Mouse (Mus musculus): ENCODE results near the gene Il16.
A peak's percentile ranks its signal among the peaks of the same experiment; 100 is the strongest.

The Il16 gene

GRCm38 (mm10) chr7:83745413-83746106 lies at the start of gene Il16:
Gene Il16, minus strand, starts transcription at chr7:83745726.
- no peak for DNase-seq (ENCODE audit: low spot score in 2 of 2)

GRCm38 (mm10) chr7:83794705-83795104 lies 49.2 kb upstream of the Il16 start, which contains the start of gene Cfap161:
Gene Cfap161, minus strand, starts transcription at chr7:83794880.
- DNase-seq (ENCODE audit: low spot score in 2 of 2), result no peak

- DNase-seq (ENCODE audit: low spot score in 2 of 2), result no peak
Observed at GRCm38 (mm10) chr7:83794006-83794683, 48.6 kb upstream of the Il16 start.

- no peak for DNase-seq (ENCODE audit: low spot score in 2 of 2)
Observed at GRCm38 (mm10) chr7:83780881-83781280, 35.4 kb upstream of the Il16 start.

DNA sequence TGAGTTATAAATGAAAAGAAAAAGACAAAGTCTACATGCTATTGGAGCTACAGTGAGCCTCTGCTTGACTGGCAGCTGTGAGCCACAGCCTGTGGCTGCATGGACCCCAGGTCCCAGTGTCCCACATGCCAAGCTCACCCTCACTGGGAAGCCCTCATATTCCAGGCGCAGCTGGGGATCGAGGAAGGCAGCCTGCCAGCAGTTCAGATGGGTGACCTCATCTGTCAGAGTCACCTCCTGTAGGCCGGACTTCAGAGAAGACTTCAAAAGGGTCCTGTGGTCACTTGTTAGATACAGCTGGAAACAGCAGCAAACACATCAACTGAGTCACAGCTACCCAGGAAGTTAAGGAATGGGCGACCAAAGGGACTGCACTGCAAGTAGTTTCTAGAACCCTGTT lies 34.5 kb upstream of the Il16 start:
- DNase-seq (ENCODE audit: low spot score in 2 of 2), result no peak

- DNase-seq (ENCODE audit: low spot score in 2 of 2), result no peak
Observed at GRCm38 (mm10) chr7:83779028-83779427, 33.5 kb upstream of the Il16 start.

GRCm38 (mm10) chr7:83778516-83778915 lies 33.0 kb upstream of the Il16 start:
- DNase-seq (ENCODE audit: low spot score in 2 of 2), result no peak

GRCm38 (mm10) chr7:83774721-83775120 lies 29.2 kb upstream of the Il16 start:
- peak; percentile 26 to 34 for DNase-seq (ENCODE audit: low spot score in 2 of 2)

DNA sequence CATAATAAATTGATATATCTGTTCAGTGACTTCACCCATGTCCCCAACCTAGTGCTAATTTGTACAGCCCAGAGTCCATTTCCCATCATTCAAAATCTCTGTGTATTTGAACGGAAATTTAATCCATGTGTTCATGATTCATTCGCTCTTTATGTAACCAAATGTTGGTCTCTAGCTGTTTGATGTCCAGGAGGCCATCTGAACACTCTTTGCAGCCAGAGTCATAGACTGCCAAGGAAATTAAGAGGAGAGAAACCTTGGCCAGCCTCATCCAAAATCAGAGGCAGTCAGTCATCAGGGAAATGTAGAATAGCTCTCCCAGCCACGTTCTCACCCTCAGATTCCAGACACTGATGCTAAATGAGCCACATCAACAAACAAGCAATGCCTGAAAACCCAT lies 18.1 kb upstream of the Il16 start:
- DNase-seq (ENCODE audit: low spot score in 2 of 2), result no peak

GRCm38 (mm10) chr7:83762336-83762735 lies 16.8 kb upstream of the Il16 start:
- no peak for DNase-seq (ENCODE audit: low spot score in 2 of 2)

DNA sequence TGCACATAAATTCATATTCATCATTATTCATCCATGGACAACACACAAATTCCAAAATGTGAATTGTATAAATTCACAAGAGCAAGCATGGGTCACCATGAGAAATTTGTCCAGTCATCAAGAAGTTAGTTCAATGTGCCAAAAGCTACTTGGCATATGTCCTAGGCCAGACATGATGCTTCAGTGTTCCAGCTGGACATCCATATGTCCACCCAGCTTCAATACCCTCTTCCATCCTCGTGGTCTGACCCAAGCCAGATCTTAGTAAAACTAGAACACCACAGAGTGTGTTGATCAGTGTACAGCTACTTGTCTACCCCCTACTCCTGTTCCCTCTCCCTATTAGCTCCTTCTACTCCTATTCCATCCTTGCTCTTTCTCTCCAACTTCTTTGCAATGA lies 5.5 kb upstream of the Il16 start:
- DNase-seq (ENCODE audit: low spot score in 2 of 2), result no peak

DNA sequence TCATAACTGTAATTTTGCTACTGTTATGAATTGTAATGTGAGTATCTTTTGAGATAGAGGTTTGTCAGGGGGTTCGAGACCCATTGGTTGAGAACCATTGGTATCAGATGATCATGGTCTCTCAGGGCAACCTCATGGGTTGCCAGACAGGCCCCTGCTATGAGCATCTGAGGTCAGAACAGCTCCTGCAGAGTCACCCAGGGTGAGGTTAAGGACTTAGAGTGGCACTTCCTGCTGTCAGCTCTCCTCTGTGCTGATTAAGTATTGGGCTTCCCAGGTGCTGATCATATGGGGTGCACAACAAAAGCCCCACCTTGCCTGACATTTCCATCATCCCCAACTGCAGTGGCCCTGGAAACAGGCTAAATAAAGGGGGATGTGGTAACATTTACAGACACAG lies 2.9 kb upstream of the Il16 start:
- DNase-seq (ENCODE audit: low spot score in 2 of 2), result no peak

- no peak for DNase-seq (ENCODE audit: low spot score in 2 of 2)
Observed at GRCm38 (mm10) chr7:83746107-83746687, 671 bp upstream of the Il16 start.

GRCm38 (mm10) chr7:83745065-83745412 lies 487 bp downstream of the Il16 start:
- no peak for DNase-seq (ENCODE audit: low spot score in 2 of 2)

GRCm38 (mm10) chr7:83744250-83744649 lies 1.3 kb downstream of the Il16 start:
- peak; percentile 9 to 19 for DNase-seq (ENCODE audit: low spot score in 2 of 2)

GRCm38 (mm10) chr7:83742690-83743089 lies 2.8 kb downstream of the Il16 start:
- no peak for DNase-seq (ENCODE audit: low spot score in 2 of 2)

- DNase-seq (ENCODE audit: low spot score in 2 of 2), result no peak
Observed at GRCm38 (mm10) chr7:83742026-83742425, 3.5 kb downstream of the Il16 start.

DNA sequence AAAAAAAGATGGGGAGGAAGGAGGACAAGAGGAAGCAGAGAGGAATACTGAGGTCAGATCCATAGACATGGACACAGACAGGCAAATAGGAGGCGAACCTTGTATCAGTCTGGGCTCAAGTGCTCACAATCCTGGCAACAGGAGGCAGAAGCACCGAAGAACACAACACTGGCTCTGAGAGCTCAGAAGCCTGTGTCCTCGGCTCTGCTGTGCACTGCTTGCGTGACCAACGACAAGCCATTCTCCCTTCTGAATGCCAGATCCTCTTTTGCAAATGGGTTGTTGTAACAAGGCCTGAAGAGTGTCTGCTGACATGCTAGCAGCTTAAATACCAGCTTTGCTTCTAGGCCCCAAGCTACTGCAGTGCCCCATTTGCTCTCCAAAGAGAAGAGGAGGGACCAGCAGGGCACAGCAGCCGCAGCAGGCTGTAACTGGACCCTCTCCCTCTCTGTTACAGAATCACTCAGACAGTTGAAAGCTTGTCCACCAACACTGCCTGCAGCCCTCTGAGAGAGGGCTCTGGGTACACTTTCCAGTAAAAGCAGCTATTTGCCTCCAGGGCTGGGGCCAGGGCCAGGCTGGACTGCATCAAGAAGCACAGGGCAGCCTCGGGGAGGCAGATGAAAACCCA lies 5.7 kb downstream of the Il16 start:
- DNase-seq (ENCODE audit: low spot score in 2 of 2), result no peak

DNA sequence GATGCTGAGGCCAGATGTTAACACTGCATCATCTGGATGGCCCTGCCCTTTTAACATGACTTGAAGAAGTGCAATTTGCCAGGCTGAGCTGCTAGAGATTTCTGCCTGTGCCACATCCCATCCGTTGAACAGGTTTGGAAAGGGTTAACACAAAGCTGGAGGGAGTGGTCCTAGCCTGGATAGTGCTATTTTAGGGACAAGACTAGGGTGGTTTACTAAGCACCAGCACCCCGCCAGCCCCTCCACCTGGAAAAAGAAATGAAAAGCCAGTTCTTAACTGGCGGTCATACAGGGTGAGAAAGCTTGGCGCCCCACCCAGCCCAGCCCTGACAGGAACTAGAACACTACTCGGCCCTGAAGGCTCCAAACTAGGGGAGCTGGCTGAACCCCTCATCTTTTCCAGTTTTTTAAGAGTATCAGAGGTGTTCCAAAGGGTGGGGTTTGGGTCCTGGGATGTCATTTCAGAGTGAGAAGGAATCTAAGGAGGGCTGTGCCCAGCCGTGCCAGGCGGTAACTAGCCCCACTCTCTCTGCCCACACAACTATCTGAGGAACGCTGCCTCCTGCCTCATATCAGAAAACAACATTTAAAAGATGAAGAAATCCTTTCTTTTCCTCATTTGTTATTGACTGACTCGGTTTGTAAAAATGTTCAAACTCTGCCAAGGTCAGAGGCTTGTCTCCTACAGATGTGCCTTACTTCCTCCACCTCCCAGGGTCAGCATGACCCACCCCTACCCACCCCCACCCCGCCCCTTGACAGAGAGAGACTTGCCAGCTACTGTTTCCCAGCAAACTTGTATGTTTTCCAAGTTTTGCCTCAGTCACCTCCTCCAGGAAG lies 6.7 kb downstream of the Il16 start:
- DNase-seq (ENCODE audit: low spot score in 2 of 2), result no peak

GRCm38 (mm10) chr7:83737914-83738490 lies 7.5 kb downstream of the Il16 start:
- no peak for DNase-seq (ENCODE audit: low spot score in 2 of 2)

DNA sequence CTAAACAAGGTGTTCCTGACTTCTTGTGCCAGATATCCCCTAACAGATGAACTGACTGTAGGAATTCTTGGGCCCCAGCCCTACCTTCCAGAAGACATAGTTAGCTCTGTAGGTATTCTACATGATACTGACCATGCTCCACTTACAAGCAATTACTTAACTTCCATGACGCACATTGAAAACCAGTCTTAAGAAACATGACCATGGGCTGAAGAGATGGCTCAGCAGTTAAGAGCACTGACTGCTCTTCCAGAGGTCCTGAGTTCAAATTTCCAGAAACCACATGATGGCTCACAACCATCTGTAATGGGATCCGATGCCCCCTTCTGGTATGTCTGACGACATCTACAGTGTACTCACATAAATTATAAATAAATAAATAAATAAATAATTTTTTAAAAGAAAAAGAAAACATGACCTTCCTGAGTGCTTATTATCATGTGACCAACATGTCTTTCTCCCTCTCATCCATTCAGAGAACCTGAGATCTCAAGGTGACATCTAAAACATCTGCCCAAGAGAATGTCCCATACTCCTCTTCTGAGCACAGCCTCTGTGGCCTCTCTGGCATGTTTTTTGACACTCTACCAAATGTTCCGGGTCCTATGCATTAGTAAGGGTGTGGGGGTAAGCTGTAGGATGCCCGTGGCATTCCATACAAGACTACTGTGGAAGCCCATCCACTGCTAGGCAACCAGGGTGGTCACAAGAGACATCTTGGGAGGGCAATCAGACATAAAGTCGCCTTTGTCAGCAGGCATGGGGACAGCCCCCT lies 9.0 kb downstream of the Il16 start:
- DNase-seq (ENCODE audit: low spot score in 2 of 2), result no peak

Measured in right cerebral cortex, adult 2 months (tissue).